Mouse (Mus musculus) midbrain, embryonic 15.5 days (tissue): ENCODE results near the gene Gpc6. TPM values are rescaled to one million over a fixed set of nuclear protein-coding genes. Genes with fewer than 3 reads are reported as not detected.

ENCODE experiments used
- ATAC-seq: fragments of 200-750 bp; cut with Nextera tagmentation; replicated peaks from 2 replicates; pipeline ENCODE4 v1.8.0; 2017; ENCODE audit warnings: moderate TSS enrichment
- H3K27ac ChIP-seq: fragments of 300-500 bp; sonication (generic); 2 replicates; pipeline ENCODE4 v1.5.1; 2015; ENCODE audit warnings: mild to moderate bottlenecking, inconsistent platforms
- H3K27me3 ChIP-seq: fragments of 300-500 bp; sonication (generic); replicated peaks from 2 replicates; pipeline ENCODE4 v1.6.1; 2015; ENCODE audit warnings: inconsistent platforms
- H3K36me3 ChIP-seq: fragments of 300-500 bp; sonication (generic); replicated peaks from 2 replicates; pipeline ENCODE4 v1.6.1; 2015; ENCODE audit warnings: inconsistent platforms
- H3K4me1 ChIP-seq: fragments of 300-500 bp; sonication (generic); 2 replicates; pipeline ENCODE4 v1.6.1; 2015; ENCODE audit warnings: inconsistent platforms
- H3K4me2 ChIP-seq: fragments of 300-500 bp; sonication (generic); 2 replicates; pipeline ENCODE4 v1.6.1; 2015; ENCODE audit warnings: inconsistent platforms, mild to moderate bottlenecking, moderate library complexity
- H3K4me3 ChIP-seq: fragments of 300-500 bp; sonication (generic); 2 replicates; pipeline ENCODE4 v1.5.1; 2015; ENCODE audit warnings: mild to moderate bottlenecking, inconsistent platforms
- H3K9ac ChIP-seq: fragments of 300-500 bp; sonication (generic); 2 replicates; pipeline ENCODE4 v1.6.1; 2015; ENCODE audit warnings: mild to moderate bottlenecking, inconsistent platforms
- H3K9me3 ChIP-seq: fragments of 300-500 bp; sonication (generic); 2 replicates; pipeline ENCODE4 v1.6.1; 2016; ENCODE audit warnings: inconsistent platforms
- WGBS: fragments of 180-500 bp; shearing (Covaris S2); methylation state at CpG from one replicate; pipeline ENCODE4 v1.1.7; 2015; ENCODE audit warnings: mixed read lengths; 5-methylcytosine and 5-hydroxymethylcytosine counted together
- polyA plus RNA-seq: library from polyadenylated mRNA; unstranded; fragments of >200 nt; fragmentation: Nextera tagmentation; extraction: Ambion mirVana; gene quantifications from 2 replicates; pipeline ENCODE4 v1.2.1, GENCODE M21; 2015

Gene Gpc6
- polyA plus RNA-seq, 1 experiment from 2014 or later = 21.1 TPM

- WGBS = 34% methylated on average over 7 of the region's 7 CpGs
- Histone ChIP-seq H3K27ac (0 out of 2 replicates have a peak overlapping the region, but pooled peaks have one; percentile 20), H3K36me3 (no peaks in the 10 kb centered on the region), H3K27me3 (0 out of 2 replicates have a peak, but pooled peaks cover 2% of the 10 kb centered on the region), H3K9me3 (no peaks in the 10 kb centered on the region), H3K9ac (peak overlapping the region; percentile 4; the same call in 1 of the 2 replicates), H3K4me3 (peak overlapping the region; percentile 77), H3K4me1 (peaks cover 28% of the 10 kb centered on the region), H3K4me2 (peak overlapping the region; percentile 89)
- no peak for ATAC-seq
These were observed 3.8 kb downstream of the Gpc6 start for GRCm38 (mm10) chr14:116928796-116929529.

- Histone ChIP-seq H3K4me3 (no peak overlapping the region), H3K4me2 (no peak overlapping the region), H3K9me3 (no peaks in the 10 kb centered on the region), H3K27me3 (no peaks in the 10 kb centered on the region), H3K27ac (no peak overlapping the region), H3K36me3 (no peaks in the 10 kb centered on the region), H3K9ac (no peak overlapping the region), H3K4me1 (peaks cover 9% of the 10 kb centered on the region)
- ATAC-seq = no peak
- WGBS = 91% methylated on average over 5 of the region's 5 CpGs
These were observed 8.7 kb downstream of the Gpc6 start for GRCm38 (mm10) chr14:116933825-116934224.

- H3K27me3 ChIP-seq = no peaks in the 10 kb centered on the region
- H3K27ac ChIP-seq = no peak overlapping the region; the same call in 1 of the 2 replicates
- WGBS = 63% methylated on average over 14 of the region's 14 CpGs
- peak; percentile 82 for ATAC-seq
- H3K4me1 ChIP-seq = peaks cover 4% of the 10 kb centered on the region; the same call in 1 of the 2 replicates
- no peaks in the 10 kb centered on the region for H3K9me3 ChIP-seq
- no peak overlapping the region for H3K9ac ChIP-seq
- 0 out of 2 replicates have a peak overlapping the region, but pooled peaks have one; percentile 12 for H3K4me2 ChIP-seq
- H3K36me3 ChIP-seq = no peaks in the 10 kb centered on the region
- H3K4me3 ChIP-seq = no peak overlapping the region
These were observed 12.9 kb downstream of the Gpc6 start for GRCm38 (mm10) chr14:116937910-116938560.

- Histone ChIP-seq H3K4me1 (peaks cover 4% of the 10 kb centered on the region; the same call in 1 of the 2 replicates), H3K27ac (no peak overlapping the region), H3K9ac (no peak overlapping the region), H3K4me2 (no peak overlapping the region), H3K36me3 (no peaks in the 10 kb centered on the region), H3K9me3 (no peaks in the 10 kb centered on the region), H3K27me3 (no peaks in the 10 kb centered on the region), H3K4me3 (no peak overlapping the region)
- WGBS = 89% methylated on average over 9 of the region's 9 CpGs
- ATAC-seq = no peak
These were observed 13.6 kb downstream of the Gpc6 start for GRCm38 (mm10) chr14:116938735-116939134.

GRCm38 (mm10) chr14:116939561-116939960, 14.4 kb downstream of the Gpc6 start:
- no peak overlapping the region for H3K4me2 ChIP-seq
- H3K4me1 ChIP-seq = peaks cover 4% of the 10 kb centered on the region; the same call in 1 of the 2 replicates
- no peak overlapping the region for H3K27ac ChIP-seq
- H3K9me3 ChIP-seq = no peaks in the 10 kb centered on the region
- 89% methylated on average over 1 of the region's 1 CpGs for WGBS
- H3K36me3 ChIP-seq = no peaks in the 10 kb centered on the region
- H3K27me3 ChIP-seq = no peaks in the 10 kb centered on the region
- no peak overlapping the region for H3K4me3 ChIP-seq
- H3K9ac ChIP-seq = no peak overlapping the region
- ATAC-seq = no peak

GRCm38 (mm10) chr14:116941772-116942171, 16.7 kb downstream of the Gpc6 start:
- Histone ChIP-seq H3K4me2 (no peak overlapping the region), H3K27me3 (no peaks in the 10 kb centered on the region), H3K9ac (no peak overlapping the region), H3K4me1 (peaks cover 4% of the 10 kb centered on the region; the same call in 1 of the 2 replicates), H3K9me3 (no peaks in the 10 kb centered on the region), H3K4me3 (no peak overlapping the region), H3K27ac (no peak overlapping the region), H3K36me3 (no peaks in the 10 kb centered on the region)
- 94% methylated on average over 4 of the region's 4 CpGs for WGBS
- no peak for ATAC-seq

GRCm38 (mm10) chr14:116943751-116944150, 18.6 kb downstream of the Gpc6 start:
- WGBS = 97% methylated on average over 7 of the region's 7 CpGs
- ATAC-seq = no peak
- no peaks in the 10 kb centered on the region for H3K36me3 ChIP-seq

GRCm38 (mm10) chr14:116945975-116946374, 20.9 kb downstream of the Gpc6 start:
- no peak for ATAC-seq
- no peaks in the 10 kb centered on the region for H3K9me3 ChIP-seq
- no peaks in the 10 kb centered on the region for H3K36me3 ChIP-seq
- H3K27ac ChIP-seq = no peak overlapping the region
- H3K4me3 ChIP-seq = no peak overlapping the region
- no peak overlapping the region for H3K9ac ChIP-seq
- no peak overlapping the region for H3K4me2 ChIP-seq
- 85% methylated on average over 6 of the region's 6 CpGs for WGBS
- H3K27me3 ChIP-seq = no peaks in the 10 kb centered on the region
- no peaks in the 10 kb centered on the region for H3K4me1 ChIP-seq

More at GRCm38 (mm10) chr14:116943751-116944150, 18.6 kb downstream of the Gpc6 start:
- no peaks in the 10 kb centered on the region for H3K9me3 ChIP-seq
- H3K9ac ChIP-seq = no peak overlapping the region
- H3K27me3 ChIP-seq = no peaks in the 10 kb centered on the region
- no peak overlapping the region for H3K27ac ChIP-seq
- no peak overlapping the region for H3K4me3 ChIP-seq
- H3K4me1 ChIP-seq = no peaks in the 10 kb centered on the region
- no peak overlapping the region for H3K4me2 ChIP-seq

GRCm38 (mm10) chr14:116947461-116947860, 22.3 kb downstream of the Gpc6 start:
- no peak overlapping the region for H3K4me3 ChIP-seq
- no peaks in the 10 kb centered on the region for H3K36me3 ChIP-seq
- no peak for ATAC-seq
- no peak overlapping the region for H3K9ac ChIP-seq
- H3K27me3 ChIP-seq = no peaks in the 10 kb centered on the region
- WGBS = 95% methylated on average over 6 of the region's 6 CpGs
- no peak overlapping the region for H3K4me2 ChIP-seq
- H3K27ac ChIP-seq = no peak overlapping the region
- H3K9me3 ChIP-seq = peaks cover 3% of the 10 kb centered on the region; the same call in 1 of the 2 replicates
- H3K4me1 ChIP-seq = no peaks in the 10 kb centered on the region

GRCm38 (mm10) chr14:116947939-116948591, 22.9 kb downstream of the Gpc6 start:
- no peak overlapping the region for H3K4me2 ChIP-seq
- H3K4me3 ChIP-seq = no peak overlapping the region
- H3K27me3 ChIP-seq = no peaks in the 10 kb centered on the region
- no peak overlapping the region for H3K27ac ChIP-seq
- 97% methylated on average over 5 of the region's 5 CpGs for WGBS
- H3K36me3 ChIP-seq = no peaks in the 10 kb centered on the region
- H3K9ac ChIP-seq = no peak overlapping the region
- H3K4me1 ChIP-seq = no peaks in the 10 kb centered on the region
- ATAC-seq = no peak
- H3K9me3 ChIP-seq = peaks cover 3% of the 10 kb centered on the region; the same call in 1 of the 2 replicates

- Histone ChIP-seq H3K9me3 (peaks cover 3% of the 10 kb centered on the region; the same call in 1 of the 2 replicates), H3K27me3 (no peaks in the 10 kb centered on the region), H3K27ac (no peak overlapping the region), H3K36me3 (no peaks in the 10 kb centered on the region), H3K4me1 (no peaks in the 10 kb centered on the region), H3K4me3 (no peak overlapping the region), H3K4me2 (no peak overlapping the region), H3K9ac (no peak overlapping the region)
- ATAC-seq = no peak
These were observed 32.0 kb downstream of the Gpc6 start for GRCm38 (mm10) chr14:116957154-116957553.

GRCm38 (mm10) chr14:116964837-116965236, 39.7 kb downstream of the Gpc6 start:
- ATAC-seq = no peak
- Histone ChIP-seq H3K27me3 (no peaks in the 10 kb centered on the region), H3K36me3 (no peaks in the 10 kb centered on the region), H3K4me1 (no peaks in the 10 kb centered on the region), H3K27ac (no peak overlapping the region), H3K4me3 (no peak overlapping the region), H3K9ac (no peak overlapping the region), H3K4me2 (no peak overlapping the region), H3K9me3 (no peaks in the 10 kb centered on the region)
- WGBS = 88% methylated on average over 6 of the region's 6 CpGs
